Mouse (Mus musculus): ENCODE measurements around the gene Itgb2.

Itgb2 gene

DNA sequence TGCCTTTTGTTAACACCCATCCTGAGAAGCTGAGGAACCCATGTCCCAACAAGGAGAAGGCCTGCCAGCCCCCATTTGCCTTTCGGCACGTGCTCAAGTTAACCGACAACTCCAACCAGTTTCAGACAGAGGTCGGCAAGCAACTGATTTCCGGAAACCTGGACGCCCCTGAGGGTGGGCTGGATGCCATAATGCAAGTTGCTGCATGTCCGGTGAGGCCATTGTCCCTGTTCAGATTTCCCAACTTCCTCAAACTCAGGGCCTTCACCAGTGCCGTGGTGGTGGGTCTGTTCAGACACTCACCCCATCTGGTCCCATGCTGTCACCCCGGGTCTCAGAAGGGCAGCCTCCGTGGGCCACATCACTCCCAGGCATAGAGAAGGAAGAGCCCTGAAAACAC, 18.5 kb downstream of the Itgb2 start:
- no peak for DNase-seq (ENCODE audit: low spot score in 2 of 2)

GRCm38 (mm10) chr10:77550874-77551273, 20.8 kb downstream of the Itgb2 start:
- peak in 1 of 2 experiments; percentile 56 for DNase-seq (ENCODE audit: low spot score in 2 of 2)

- no peak for DNase-seq (ENCODE audit: low spot score in 2 of 2)
Measured at GRCm38 (mm10) chr10:77552162-77552561, 22.1 kb downstream of the Itgb2 start.

- no peak for DNase-seq (ENCODE audit: low spot score in 2 of 2)
Measured at GRCm38 (mm10) chr10:77553285-77553684, 23.2 kb downstream of the Itgb2 start.

GRCm38 (mm10) chr10:77554918-77555317, 24.9 kb downstream of the Itgb2 start:
- no peak for DNase-seq (ENCODE audit: low spot score in 2 of 2)

GRCm38 (mm10) chr10:77556631-77557030, 26.6 kb downstream of the Itgb2 start:
- no peak for DNase-seq (ENCODE audit: low spot score in 2 of 2)

- no peak for DNase-seq (ENCODE audit: low spot score in 2 of 2)
Measured at GRCm38 (mm10) chr10:77557641-77558040, 27.6 kb downstream of the Itgb2 start.

DNA sequence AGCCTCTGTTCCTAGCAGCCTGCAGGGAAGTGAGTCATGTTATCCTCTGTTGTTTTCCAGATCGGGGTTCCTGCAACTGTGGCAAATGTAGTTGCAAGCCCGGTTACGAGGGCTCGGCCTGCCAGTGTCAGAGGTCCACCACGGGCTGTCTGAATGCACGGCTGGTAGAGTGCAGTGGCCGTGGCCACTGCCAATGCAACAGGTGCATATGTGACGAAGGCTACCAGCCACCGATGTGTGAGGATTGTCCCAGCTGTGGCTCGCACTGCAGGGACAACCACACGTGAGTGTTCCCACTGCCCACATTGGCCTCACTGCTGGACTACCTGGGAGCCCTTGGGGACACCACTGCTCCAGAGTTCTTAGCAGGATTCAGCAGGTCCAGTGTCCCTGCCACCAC, 30.0 kb downstream of the Itgb2 start:
- DNase-seq (ENCODE audit: low spot score in 2 of 2) = no peak

DNA sequence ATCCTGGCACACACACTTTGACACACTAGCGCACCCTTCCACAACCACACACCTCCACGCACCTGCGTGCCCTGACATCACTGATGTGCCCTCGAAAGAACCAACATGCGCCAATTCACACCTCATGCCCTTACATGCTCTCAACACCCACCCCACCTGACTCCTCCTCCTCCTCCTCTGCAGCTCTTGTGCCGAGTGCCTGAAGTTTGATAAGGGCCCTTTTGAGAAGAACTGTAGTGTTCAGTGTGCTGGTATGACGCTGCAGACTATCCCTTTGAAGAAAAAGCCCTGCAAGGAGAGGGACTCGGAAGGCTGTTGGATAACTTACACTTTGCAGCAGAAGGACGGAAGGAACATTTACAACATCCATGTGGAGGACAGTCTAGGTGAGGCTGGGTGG, 30.8 kb downstream of the Itgb2 start:
- no peak for DNase-seq (ENCODE audit: low spot score in 2 of 2)

DNA sequence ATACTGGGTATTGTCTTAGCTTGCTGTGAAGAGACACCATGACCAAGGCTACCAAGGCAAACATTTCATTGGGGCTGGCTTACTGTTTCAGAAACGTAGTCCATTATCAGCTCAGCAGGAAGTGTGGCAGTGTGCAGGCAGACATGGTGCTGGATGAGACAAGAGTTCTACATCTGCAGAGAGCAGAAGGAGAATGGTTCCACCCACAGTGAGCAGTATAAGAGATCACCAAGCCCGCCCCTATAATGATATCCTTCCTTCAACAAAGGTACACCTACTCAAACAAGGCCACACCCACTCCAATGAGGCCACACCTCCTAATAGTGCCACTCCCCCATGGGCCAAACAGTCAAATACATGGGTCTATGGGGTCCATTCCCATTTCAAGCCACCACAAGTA, 31.5 kb downstream of the Itgb2 start:
- no peak for DNase-seq (ENCODE audit: low spot score in 2 of 2)

- DNase-seq (ENCODE audit: low spot score in 2 of 2) = peak in 1 of 2 experiments; percentile 45
Measured at GRCm38 (mm10) chr10:77565005-77565404, 35.0 kb downstream of the Itgb2 start.

DNA sequence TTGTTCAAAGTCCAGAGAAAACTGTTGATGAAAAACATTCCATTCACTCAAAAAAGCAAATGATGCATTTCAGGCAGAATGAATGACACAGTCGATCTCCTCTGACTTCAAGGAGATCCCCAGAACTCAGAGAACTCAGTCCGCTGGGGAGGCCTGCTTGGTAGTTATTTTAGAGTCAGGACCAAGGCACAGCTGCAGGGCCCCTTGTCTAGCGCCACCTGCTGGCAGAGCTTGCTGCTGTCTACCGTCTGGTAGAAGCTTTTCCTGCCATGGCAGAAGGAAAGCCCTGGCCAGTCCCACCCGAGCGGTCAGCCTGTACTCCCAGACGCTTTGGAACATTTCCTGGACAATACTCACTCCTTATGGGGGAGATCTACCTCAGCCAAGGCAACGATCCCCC, 36.6 kb downstream of the Itgb2 start:
- DNase-seq (ENCODE audit: low spot score in 2 of 2) = peak; percentile 87 to 98

GRCm38 (mm10) chr10:77569481-77569880, 39.4 kb downstream of the Itgb2 start:
- no peak for DNase-seq (ENCODE audit: low spot score in 2 of 2)

DNA sequence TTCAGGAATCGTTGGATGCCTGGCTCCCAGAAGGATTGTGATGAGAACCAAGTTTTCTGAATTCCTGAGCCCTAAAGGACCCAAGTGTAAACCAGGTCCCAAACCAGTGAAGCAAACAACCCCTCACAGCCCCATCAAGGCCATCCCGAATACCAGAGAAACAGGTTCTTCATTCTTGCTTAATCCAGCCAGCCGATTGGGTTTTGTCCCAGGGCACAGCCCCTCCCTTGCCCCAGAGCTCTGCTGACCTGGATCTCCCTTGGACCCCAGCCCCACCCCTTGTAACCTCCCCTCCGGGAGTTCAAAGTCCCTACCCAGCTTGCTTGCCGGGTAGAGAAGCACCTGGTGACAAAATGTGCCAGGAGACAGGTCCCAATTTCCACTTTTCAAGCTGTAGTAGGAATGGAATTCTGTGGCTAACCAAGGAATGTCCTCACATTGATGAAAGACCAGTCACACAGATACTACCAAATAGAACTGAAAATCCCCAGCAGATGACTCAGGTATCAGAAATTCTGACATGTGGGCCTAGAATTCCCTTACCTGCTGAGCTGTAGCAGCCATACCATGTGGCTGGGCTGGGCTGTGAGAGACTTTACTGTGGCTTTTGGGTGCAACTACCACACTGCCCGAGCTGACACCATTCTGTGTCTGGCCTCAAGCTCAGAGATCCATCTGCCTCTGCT, 40.1 kb downstream of the Itgb2 start:
- DNase-seq (ENCODE audit: low spot score in 2 of 2) = no peak

DNA sequence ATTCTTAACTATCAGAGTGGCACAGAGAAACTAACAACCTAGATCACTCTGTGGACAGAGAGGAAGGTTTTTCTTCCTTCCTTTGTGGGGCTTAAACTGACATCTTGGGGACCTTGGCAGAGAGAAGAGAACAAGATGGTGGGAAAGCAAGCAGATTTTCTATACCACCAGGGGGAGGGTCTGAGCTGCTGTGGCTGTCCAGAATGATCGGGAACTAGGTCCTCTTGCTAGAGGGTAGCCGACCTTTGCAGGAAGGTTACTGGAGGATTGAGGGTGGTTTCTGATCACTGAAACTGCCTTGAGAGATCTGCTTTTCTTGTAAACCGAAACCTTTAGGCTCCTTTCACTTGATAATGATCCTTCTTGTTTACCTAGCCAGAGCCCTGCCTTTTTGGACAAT, 42.2 kb downstream of the Itgb2 start:
- no peak for DNase-seq (ENCODE audit: low spot score in 2 of 2)

- no peak for DNase-seq (ENCODE audit: low spot score in 2 of 2)
Measured at GRCm38 (mm10) chr10:77573162-77573561, 43.1 kb downstream of the Itgb2 start.

DNA sequence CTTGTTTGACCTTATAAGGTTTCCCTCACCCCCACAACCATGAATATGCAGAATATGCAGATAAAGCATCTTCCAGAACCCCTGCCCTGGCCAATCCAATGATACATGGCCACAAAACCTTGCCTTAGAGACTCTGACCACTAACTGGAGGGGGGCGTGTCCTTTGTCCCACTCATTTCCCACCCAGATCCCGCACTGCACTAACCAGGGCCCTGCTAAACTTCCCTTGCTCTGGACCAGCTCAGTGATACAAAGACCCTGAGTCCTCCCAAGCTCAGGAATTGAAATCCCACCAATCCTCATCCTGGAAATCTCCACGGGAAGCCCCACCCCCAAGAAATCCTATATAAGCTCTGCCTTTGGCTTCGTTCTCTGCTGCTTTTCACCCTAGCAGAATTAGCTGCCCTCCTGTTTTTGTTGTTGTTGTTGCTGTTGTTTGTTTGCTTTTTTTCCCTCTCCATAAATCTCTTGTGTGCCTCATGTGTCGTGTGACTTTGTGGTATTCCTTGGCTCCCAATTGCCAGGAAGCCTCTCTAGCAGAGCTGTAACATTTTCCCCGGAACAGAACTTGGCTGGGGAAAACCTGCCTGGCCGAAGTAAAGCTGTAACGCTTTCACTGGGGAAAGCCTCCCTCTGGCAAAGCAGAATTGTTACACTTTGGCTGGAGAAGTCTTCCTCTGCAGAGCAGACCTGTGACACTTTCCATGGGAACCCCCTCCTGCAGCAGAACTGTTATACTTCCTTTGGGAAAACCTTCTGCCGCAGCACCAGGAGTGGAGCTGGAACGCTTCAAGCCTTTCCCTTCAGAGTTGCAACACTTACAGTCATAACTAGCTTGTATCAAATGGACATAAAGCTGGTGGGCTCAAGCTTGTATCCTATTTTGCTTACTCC, 50.2 kb downstream of the Itgb2 start:
- no peak for DNase-seq (ENCODE audit: low spot score in 2 of 2)

DNA sequence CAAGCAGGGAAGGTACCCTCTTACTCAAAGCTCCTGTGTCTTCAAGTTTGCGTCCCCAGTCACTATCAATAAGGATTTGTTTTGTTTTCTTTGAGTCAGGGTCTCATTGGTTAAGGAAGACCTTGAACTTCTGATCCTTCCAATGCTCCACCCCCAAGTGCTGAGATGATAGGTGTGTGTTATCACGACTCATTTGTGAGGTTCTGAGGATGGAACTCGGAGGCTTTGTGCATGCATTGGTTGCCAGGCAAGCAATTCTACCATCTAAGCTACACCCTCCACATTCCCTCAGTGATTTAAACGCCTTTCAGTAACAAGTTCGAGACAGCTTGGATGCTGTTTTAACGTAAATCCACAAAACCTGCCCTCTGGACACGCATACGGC, 51.0 kb downstream of the Itgb2 start:
- DNase-seq (ENCODE audit: low spot score in 2 of 2) = no peak

DNA sequence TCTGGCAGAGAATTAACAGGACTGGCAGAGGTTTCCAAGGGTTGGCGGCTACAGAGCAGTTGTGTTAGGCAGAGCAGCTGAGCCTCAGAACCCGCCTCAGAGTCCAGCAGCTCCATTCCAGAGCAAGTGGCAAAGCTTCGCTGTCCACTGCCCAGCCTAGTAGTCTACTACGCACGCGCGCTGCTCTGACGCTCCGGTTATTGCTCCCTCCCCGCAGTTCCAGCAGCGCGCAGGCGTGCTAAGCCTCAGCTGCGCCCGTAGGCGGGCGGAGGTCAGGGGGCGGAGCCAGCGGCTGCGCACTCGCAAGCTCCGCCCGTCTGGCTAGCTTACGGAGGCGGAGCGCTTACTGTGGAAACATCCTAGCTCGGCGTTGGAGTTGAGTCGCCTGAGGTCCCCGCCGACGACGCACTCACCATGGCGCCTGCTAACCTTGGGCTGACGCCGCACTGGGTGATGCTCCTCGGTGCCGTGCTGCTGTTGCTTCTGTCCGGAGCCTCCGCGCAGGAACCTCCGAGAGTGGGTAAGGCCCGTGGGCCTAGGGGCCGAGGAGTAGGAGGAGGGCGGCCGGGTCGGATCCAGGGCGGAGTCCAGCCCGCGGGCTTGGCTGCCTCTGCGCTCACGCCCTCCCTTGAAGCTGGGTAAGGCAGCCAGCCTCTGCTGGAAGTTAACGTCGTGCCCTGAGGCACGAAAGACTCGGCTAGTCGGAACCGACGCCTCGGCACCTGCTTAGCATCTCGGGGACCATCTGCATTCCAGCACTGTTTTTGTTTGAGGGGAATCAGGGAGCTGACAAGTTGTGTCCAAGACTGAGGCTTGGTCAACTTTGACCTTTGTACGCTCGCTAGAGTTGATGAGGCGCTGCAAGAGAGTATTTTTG, 51.6 kb downstream of the Itgb2 start, which contains the start of gene Pttg1ip:
Pttg1ip (plus strand) TSS at position 313 of the 877 bp plus-strand sequence.
- DNase-seq (ENCODE audit: low spot score in 2 of 2) = peak; percentile 96 to 98

- DNase-seq (ENCODE audit: low spot score in 2 of 2) = no peak
Measured at GRCm38 (mm10) chr10:77582285-77582618, 52.2 kb downstream of the Itgb2 start.

DNA sequence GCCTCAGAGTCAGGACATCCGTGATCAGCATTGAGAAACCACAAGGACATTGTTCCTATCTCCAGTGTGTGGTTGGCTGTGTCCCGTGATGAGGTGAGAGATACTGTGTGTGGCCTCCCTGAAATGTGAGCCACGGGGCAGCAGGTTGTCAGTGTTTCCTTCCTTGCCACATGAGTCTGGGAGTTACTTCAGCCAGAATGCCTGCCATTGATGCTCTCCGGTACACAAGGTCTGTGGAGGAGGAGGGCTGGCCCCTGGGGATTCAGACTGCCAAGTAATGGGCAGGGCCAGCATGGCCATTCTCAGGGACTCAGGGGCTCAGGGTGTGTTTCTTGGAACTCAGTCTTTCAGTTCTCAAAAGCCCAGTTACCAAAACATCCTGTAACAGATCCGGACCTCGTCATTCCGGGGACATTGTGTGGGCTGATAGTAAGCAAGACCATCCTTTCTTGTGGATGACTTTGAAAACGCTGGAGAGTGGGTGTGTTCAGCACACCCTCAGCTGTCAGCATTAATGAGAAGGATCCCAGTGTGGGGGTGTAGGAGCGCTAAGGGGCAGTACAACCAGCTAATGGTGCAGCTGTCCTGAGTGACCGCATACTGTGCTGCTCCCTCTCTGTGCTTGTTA, 53.9 kb downstream of the Itgb2 start:
- DNase-seq (ENCODE audit: low spot score in 2 of 2) = no peak

GRCm38 (mm10) chr10:77586637-77587036, 56.6 kb downstream of the Itgb2 start:
- no peak for DNase-seq (ENCODE audit: low spot score in 2 of 2)
